Mouse (Mus musculus) myocyte (in vitro differentiated cells): Measurements from ENCODE around the gene Ercc1.

ENCODE experiments used
- E2F4 ChIP-seq: IDR thresholded peaks from one replicate; pipeline ENCODE4 v1.6.1; 2011; ENCODE audit warnings: mild to moderate bottlenecking, control low read depth, moderate library complexity; ENCODE audit not compliant: insufficient read depth
- MAX ChIP-seq: IDR thresholded peaks from one replicate; pipeline ENCODE4 v1.6.1; 2011; ENCODE audit warnings: low read depth, mild to moderate bottlenecking, control low read depth
- MYOD1 ChIP-seq, 3 experiments: IDR thresholded peaks; one replicate each; pipeline ENCODE4 v1.6.1; 2011; ENCODE audit warnings: control low read depth in 2 of 3, low read depth in 2 of 3, mild to moderate bottlenecking in 2 of 3, moderate library complexity in 1 of 3; ENCODE audit not compliant: insufficient read length in 2 of 3, control insufficient read depth in 1 of 3
- MYOG ChIP-seq, 3 experiments: IDR thresholded peaks; one replicate each; pipeline ENCODE4 v1.6.1; 2011; ENCODE audit warnings: control low read depth in 2 of 3, low read depth in 2 of 3, mild to moderate bottlenecking in 2 of 3; ENCODE audit not compliant: insufficient read length in 2 of 3, control insufficient read depth in 1 of 3, insufficient read depth in 1 of 3
- POLR2A ChIP-seq: IDR thresholded peaks from one replicate; pipeline ENCODE4 v1.6.1; 2011; ENCODE audit warnings: low read depth, mild to moderate bottlenecking, control low read depth, moderate library complexity; ENCODE audit not compliant: insufficient read length
- POLR2AphosphoS2 ChIP-seq: IDR thresholded peaks from one replicate; pipeline ENCODE4 v1.6.1; 2011; ENCODE audit warnings: low read depth, control low read depth; ENCODE audit not compliant: insufficient read length
- REST ChIP-seq: IDR thresholded peaks from one replicate; pipeline ENCODE4 v1.6.1; 2011; ENCODE audit warnings: mild to moderate bottlenecking, control low read depth, moderate library complexity; ENCODE audit not compliant: insufficient read depth, insufficient read length
- TCF12 ChIP-seq: IDR thresholded peaks from one replicate; pipeline ENCODE4 v1.6.1; 2011; ENCODE audit warnings: mild to moderate bottlenecking, control low read depth; ENCODE audit not compliant: poor library complexity, insufficient read depth, severe bottlenecking
- TCF3 ChIP-seq: IDR thresholded peaks from one replicate; pipeline ENCODE4 v1.6.1; 2011; ENCODE audit warnings: low read depth, control low read depth; ENCODE audit not compliant: insufficient read length

DNA sequence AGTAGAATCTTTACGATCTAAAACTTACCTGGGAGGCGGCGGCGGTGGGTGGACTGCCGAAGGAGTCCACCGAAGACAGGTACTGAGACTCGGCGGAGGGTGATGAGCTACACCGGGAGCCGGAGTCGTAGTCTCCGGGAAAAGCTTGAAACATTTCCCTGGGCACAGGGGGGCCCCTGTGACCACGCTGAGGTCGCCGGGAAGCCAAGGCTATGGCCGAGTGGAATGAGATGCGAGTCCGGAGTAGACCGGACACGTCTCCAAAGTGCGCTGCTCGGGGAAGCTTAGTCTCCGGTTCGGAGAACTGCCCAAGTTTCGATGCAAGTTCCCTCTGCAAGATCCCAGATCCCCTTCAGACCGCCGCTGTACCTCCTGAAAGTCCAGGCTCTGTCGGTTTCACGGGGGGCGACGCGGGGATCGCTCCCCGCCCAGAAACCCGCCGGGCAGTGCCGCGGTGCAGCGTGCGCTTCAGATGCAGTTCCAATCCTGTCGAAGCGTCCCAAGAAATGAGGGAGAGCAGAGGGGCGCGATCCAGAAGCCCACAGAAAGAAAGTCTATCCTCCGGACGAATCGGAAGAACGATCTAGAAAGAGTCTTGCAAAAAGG is 35.2 kb upstream of the Ercc1 start:
- TF ChIP-seq REST (no peak), POLR2AphosphoS2 (no peak), TCF3 (no peak), POLR2A (no peak), TCF12 (no peak), MAX (no peak), E2F4 (no peak), MYOG (IDR thresholded peaks at IDR 0.05; ENCODE audit: control insufficient read depth in 1 of 3, insufficient read depth in 1 of 3, insufficient read length in 2 of 3, low read depth in 2 of 3) (no peak), MYOD1 (IDR thresholded peaks at IDR 0.05; ENCODE audit: control insufficient read depth in 1 of 3, insufficient read length in 2 of 3, low read depth in 2 of 3) (no peak)
